Mouse (Mus musculus) MEL (cell line): ENCODE measurements around the gene Adam22. TPM values are rescaled to one million over a fixed set of nuclear protein-coding genes. Genes with fewer than 3 reads are reported as not detected.

ENCODE experiments used
- DNase-seq: peaks from one replicate; pipeline ENCODE4 v3.0.0; 2011; ENCODE audit warnings: low read depth, low spot score
- H3K27ac ChIP-seq: 2 replicates; pipeline ENCODE4 v1.5.1; 2012; ENCODE audit warnings: low read depth, mild to moderate bottlenecking, control low read depth, low read length, moderate library complexity; ENCODE audit not compliant: control insufficient read depth
- H3K27me3 ChIP-seq, 2 experiments: fragments of 150-350 bp in 1 of 2; sonication (generic) in 1 of 2; 2 replicates each; pipeline ENCODE4 v1.6.1; 2012; ENCODE audit warnings: low read length in 2 of 2, mild to moderate bottlenecking in 2 of 2, improper control_type of control experiment in 1 of 2, moderate library complexity in 1 of 2; ENCODE audit not compliant: insufficient read depth in 2 of 2, control insufficient read depth in 1 of 2
- H3K36me3 ChIP-seq, 2 experiments: 2 replicates each; pipeline ENCODE4 v1.6.1; 2012 to 2014; ENCODE audit warnings: low read length in 2 of 2, improper control_type of control experiment in 1 of 2, inconsistent platforms in 1 of 2, mild to moderate bottlenecking in 1 of 2; ENCODE audit not compliant: insufficient read depth in 2 of 2, control insufficient read depth in 1 of 2
- H3K4me1 ChIP-seq, 2 experiments: fragments of 150-350 bp in 1 of 2; sonication (generic) in 1 of 2; 2 replicates each; pipeline ENCODE4 v1.6.1; 2012; ENCODE audit warnings: low read length in 2 of 2, improper control_type of control experiment in 1 of 2, mild to moderate bottlenecking in 1 of 2; ENCODE audit not compliant: insufficient read depth in 2 of 2, control insufficient read depth in 1 of 2
- H3K4me3 ChIP-seq, 2 experiments: fragments of 150-350 bp in 1 of 2; sonication (generic) in 1 of 2; 2 replicates each; pipeline ENCODE4 v1.5.1; 2012; ENCODE audit warnings: low read depth in 2 of 2, low read length in 2 of 2, mild to moderate bottlenecking in 2 of 2, moderate library complexity in 2 of 2, control low read depth in 1 of 2, improper control_type of control experiment in 1 of 2; ENCODE audit not compliant: control insufficient read depth in 1 of 2, insufficient read depth in 1 of 2
- H3K79me2 ChIP-seq: 2 replicates; pipeline ENCODE4 v1.6.1; 2012; ENCODE audit warnings: mild to moderate bottlenecking, low read length, moderate library complexity; ENCODE audit not compliant: control insufficient read depth, poor library complexity, insufficient read depth
- H3K9ac ChIP-seq: 2 replicates; pipeline ENCODE4 v1.6.1; 2012; ENCODE audit warnings: low read depth, mild to moderate bottlenecking, control low read depth, low read length, moderate library complexity; ENCODE audit not compliant: control insufficient read depth, poor library complexity, severe bottlenecking
- H3K9me3 ChIP-seq: fragments of 150-350 bp; sonication (generic); replicated peaks from 2 replicates; pipeline ENCODE4 v1.6.1; 2012; ENCODE audit warnings: mild to moderate bottlenecking, low read length, improper control_type of control experiment, moderate library complexity; ENCODE audit not compliant: insufficient read depth
- BHLHE40 ChIP-seq: IDR thresholded peaks from 2 replicates; pipeline ENCODE4 v1.6.1; 2012; ENCODE audit warnings: low read depth, mild to moderate bottlenecking, inconsistent platforms, low read length, improper control_type of control experiment, borderline replicate concordance
- CHD1 ChIP-seq: IDR thresholded peaks from 2 replicates; pipeline ENCODE4 v1.6.1; 2012; ENCODE audit warnings: low read depth, mild to moderate bottlenecking, inconsistent platforms, low read length, improper control_type of control experiment
- CHD2 ChIP-seq: IDR thresholded peaks from 2 replicates; pipeline ENCODE4 v1.6.1; 2011; ENCODE audit warnings: low read length, improper control_type of control experiment
- CTCF ChIP-seq, 3 experiments: IDR thresholded peaks in 2 of 3; conservative IDR thresholded peaks in 1 of 3; 2 replicates each; pipeline ENCODE4 v1.5.1; 2011 to 2012; ENCODE audit warnings: low read length in 3 of 3, low read depth in 2 of 3, mild to moderate bottlenecking in 2 of 3, improper control_type of control experiment in 1 of 3, inconsistent platforms in 1 of 3, mixed read lengths in 1 of 3, moderate library complexity in 1 of 3; ENCODE audit not compliant: control insufficient read depth in 1 of 3, insufficient read depth in 1 of 3, poor library complexity in 1 of 3, severe bottlenecking in 1 of 3
- E2F4 ChIP-seq: IDR thresholded peaks from 2 replicates; pipeline ENCODE4 v1.6.1; 2011; ENCODE audit warnings: low read depth, low read length, improper control_type of control experiment, borderline replicate concordance
- EP300 ChIP-seq, 2 experiments: IDR thresholded peaks; 2 replicates each; pipeline ENCODE4 v1.6.1; 2011; ENCODE audit warnings: improper control_type of control experiment in 2 of 2, low read length in 2 of 2, low read depth in 1 of 2, mild to moderate bottlenecking in 1 of 2
- ETS1 ChIP-seq: IDR thresholded peaks from 2 replicates; pipeline ENCODE4 v1.6.1; 2012; ENCODE audit warnings: low read depth, mild to moderate bottlenecking, inconsistent platforms, low read length, improper control_type of control experiment, moderate library complexity
- GATA1 ChIP-seq: IDR thresholded peaks from 2 replicates; pipeline ENCODE4 v1.6.1; 2011; ENCODE audit warnings: low read depth, low read length, improper control_type of control experiment
- HCFC1 ChIP-seq: IDR thresholded peaks from 2 replicates; pipeline ENCODE4 v1.6.1; 2012; ENCODE audit warnings: low read depth, mild to moderate bottlenecking, inconsistent platforms, low read length, improper control_type of control experiment, moderate library complexity
- JUND ChIP-seq: IDR thresholded peaks from 2 replicates; pipeline ENCODE4 v1.6.1; 2011; ENCODE audit warnings: low read depth, mild to moderate bottlenecking, improper control_type of control experiment, low read length
- KAT2A ChIP-seq: conservative IDR thresholded peaks from 2 replicates; pipeline ENCODE4 v1.6.1; 2012; ENCODE audit warnings: low read depth, low read length, improper control_type of control experiment, inconsistent platforms
- MAFK ChIP-seq: IDR thresholded peaks from 2 replicates; pipeline ENCODE4 v1.6.1; 2011; ENCODE audit warnings: low read depth, mild to moderate bottlenecking, low read length, improper control_type of control experiment, borderline replicate concordance
- MAZ ChIP-seq: IDR thresholded peaks from 2 replicates; pipeline ENCODE4 v1.6.1; 2012; ENCODE audit warnings: low read depth, mild to moderate bottlenecking, inconsistent platforms, low read length, improper control_type of control experiment
- MEF2A ChIP-seq: IDR thresholded peaks from 2 replicates; pipeline ENCODE4 v1.6.1; 2014; ENCODE audit warnings: low read depth, mild to moderate bottlenecking, inconsistent platforms, low read length, improper control_type of control experiment; ENCODE audit not compliant: poor library complexity, insufficient replicate concordance, severe bottlenecking; ENCODE audit errors: extremely low read depth
- MYC ChIP-seq: IDR thresholded peaks from 2 replicates; pipeline ENCODE4 v1.6.1; 2011; ENCODE audit warnings: low read depth, mild to moderate bottlenecking, low read length, improper control_type of control experiment, moderate library complexity
- NELFE ChIP-seq: IDR thresholded peaks from 2 replicates; pipeline ENCODE4 v1.6.1; 2011; ENCODE audit warnings: low read depth, low read length, improper control_type of control experiment
- NRF1 ChIP-seq: IDR thresholded peaks from 2 replicates; pipeline ENCODE4 v1.6.1; 2014; ENCODE audit warnings: low read depth, mild to moderate bottlenecking, inconsistent platforms, low read length, improper control_type of control experiment, moderate library complexity; ENCODE audit not compliant: poor library complexity, insufficient read depth, severe bottlenecking
- POLR2A ChIP-seq, 2 experiments: IDR thresholded peaks; 2 replicates each; pipeline ENCODE4 v1.6.1; 2011 to 2012; ENCODE audit warnings: low read length in 2 of 2, mild to moderate bottlenecking in 2 of 2, control low read depth in 1 of 2, improper control_type of control experiment in 1 of 2, low read depth in 1 of 2, moderate library complexity in 1 of 2; ENCODE audit not compliant: control insufficient read depth in 1 of 2, insufficient read depth in 1 of 2, poor library complexity in 1 of 2
- POLR2AphosphoS2 ChIP-seq: IDR thresholded peaks from 2 replicates; pipeline ENCODE4 v1.6.1; 2011; ENCODE audit warnings: low read length, improper control_type of control experiment
- POLR2AphosphoS5 ChIP-seq: IDR thresholded peaks from 2 replicates; pipeline ENCODE4 v1.6.1; 2012; ENCODE audit warnings: low read depth, borderline replicate concordance, mild to moderate bottlenecking, inconsistent platforms, low read length, moderate library complexity, mixed read lengths
- RAD21 ChIP-seq: IDR thresholded peaks from 2 replicates; pipeline ENCODE4 v1.6.1; 2011; ENCODE audit warnings: mild to moderate bottlenecking, low read depth, low read length, improper control_type of control experiment
- RCOR1 ChIP-seq: IDR thresholded peaks from 2 replicates; pipeline ENCODE4 v1.6.1; 2012; ENCODE audit warnings: low read depth, mild to moderate bottlenecking, inconsistent platforms, low read length, improper control_type of control experiment
- SIN3A ChIP-seq: IDR thresholded peaks from 2 replicates; pipeline ENCODE4 v1.6.1; 2012; ENCODE audit warnings: low read length, improper control_type of control experiment, inconsistent platforms
- SMC3 ChIP-seq: IDR thresholded peaks from 2 replicates; pipeline ENCODE4 v1.6.1; 2011; ENCODE audit warnings: low read depth, low read length, improper control_type of control experiment
- TBP ChIP-seq: IDR thresholded peaks from 2 replicates; pipeline ENCODE4 v1.8.0; 2011; ENCODE audit warnings: low read depth, low read length, improper control_type of control experiment
- USF1 ChIP-seq: IDR thresholded peaks from 2 replicates; pipeline ENCODE4 v1.6.1; 2014; ENCODE audit warnings: low read depth, mild to moderate bottlenecking, inconsistent platforms, low read length, improper control_type of control experiment, moderate library complexity
- USF2 ChIP-seq, 2 experiments: IDR thresholded peaks; 2 replicates each; pipeline ENCODE4 v1.6.1; 2011 to 2012; ENCODE audit warnings: improper control_type of control experiment in 2 of 2, low read length in 2 of 2, borderline replicate concordance in 1 of 2, inconsistent platforms in 1 of 2, low read depth in 1 of 2, mild to moderate bottlenecking in 1 of 2; ENCODE audit not compliant: insufficient read depth in 1 of 2
- ZC3H11A ChIP-seq: IDR thresholded peaks from 2 replicates; pipeline ENCODE4 v1.6.1; 2012; ENCODE audit warnings: low read depth, mild to moderate bottlenecking, inconsistent platforms, low read length, improper control_type of control experiment
- ZKSCAN1 ChIP-seq: IDR thresholded peaks from 2 replicates; pipeline ENCODE4 v1.6.1; 2012; ENCODE audit warnings: low read depth, mild to moderate bottlenecking, inconsistent platforms, low read length, improper control_type of control experiment, moderate library complexity
- ZNF384 ChIP-seq: IDR thresholded peaks from 2 replicates; pipeline ENCODE4 v1.6.1; 2012; ENCODE audit warnings: low read depth, mild to moderate bottlenecking, inconsistent platforms, low read length, improper control_type of control experiment
- polyA plus RNA-seq, 2 experiments: library from polyadenylated mRNA; stranded (reverse) in 1 of 2; unstranded in 1 of 2; fragments of >175 nt in 1 of 2; fragments of >200 nt in 1 of 2; gene quantifications; 2 replicates each; pipeline versions ENCODE4 v1.2.1 to v1.2.4; 2012; ENCODE audit warnings: low replicate concordance in 2 of 2, low read depth in 1 of 2; ENCODE audit not compliant: insufficient read length in 2 of 2, insufficient read depth in 1 of 2, missing spikeins in 1 of 2
- total RNA-seq: library from RNA; depleted of rRNA; stranded (reverse); fragments of 300-350 nt; gene quantifications from 2 replicates; pipeline ENCODE4 v1.2.3, GENCODE M21; 2012

The Adam22 gene
- total and polyA plus RNA-seq, 3 experiments = 1.2 to 1.6 TPM; not detected in 1

GRCm38 (mm10) chr5:8112246-8112645, 255.7 kb downstream of the Adam22 start:
- no peak for TF ChIP-seq NRF1
- no peak for TF ChIP-seq GATA1
- no peak for TF ChIP-seq HCFC1
- TF ChIP-seq EP300 (IDR thresholded peaks at IDR 0.05; ENCODE audit: low read depth in 1 of 2, low read length in 2 of 2) = no peak
- TF ChIP-seq MEF2A = no peak
- TF ChIP-seq RCOR1 = no peak
- TF ChIP-seq SIN3A = no peak
- TF ChIP-seq MAZ = no peak
- TF ChIP-seq POLR2A (IDR thresholded peaks at IDR 0.05; ENCODE audit: control insufficient read depth in 1 of 2, insufficient read depth in 1 of 2, low read depth in 1 of 2, low read length in 2 of 2, poor library complexity in 1 of 2) = no peak
- TF ChIP-seq NELFE = no peak
- TF ChIP-seq USF2 (IDR thresholded peaks at IDR 0.05; ENCODE audit: borderline replicate concordance in 1 of 2, insufficient read depth in 1 of 2, low read depth in 1 of 2, low read length in 2 of 2) = no peak
- no peak for TF ChIP-seq MAFK
- TF ChIP-seq USF1 = no peak
- no peak for TF ChIP-seq CTCF (IDR thresholded peaks at IDR 0.05 in 2 of 3, conservative IDR thresholded peaks at IDR 0.05 in 1 of 3; ENCODE audit: control insufficient read depth in 1 of 3, insufficient read depth in 1 of 3, low read depth in 2 of 3, low read length in 3 of 3, poor library complexity in 1 of 3, severe bottlenecking in 1 of 3)
- no peak for TF ChIP-seq ZKSCAN1
- no peak for TF ChIP-seq ETS1
- no peak for TF ChIP-seq KAT2A
- TF ChIP-seq POLR2AphosphoS5 = no peak
- no peak for DNase-seq
- no peaks in the 10 kb centered on the region for H3K36me3 ChIP-seq
- H3K27ac ChIP-seq = no peak overlapping the region
- no peaks in the 10 kb centered on the region for H3K4me1 ChIP-seq
- no peak overlapping the region for H3K9ac ChIP-seq
- no peaks in the 10 kb centered on the region for H3K79me2 ChIP-seq
- no peak overlapping the region for H3K4me3 ChIP-seq
- H3K27me3 ChIP-seq = no peaks in the 10 kb centered on the region
- H3K9me3 ChIP-seq = no peaks in the 10 kb centered on the region

DNA sequence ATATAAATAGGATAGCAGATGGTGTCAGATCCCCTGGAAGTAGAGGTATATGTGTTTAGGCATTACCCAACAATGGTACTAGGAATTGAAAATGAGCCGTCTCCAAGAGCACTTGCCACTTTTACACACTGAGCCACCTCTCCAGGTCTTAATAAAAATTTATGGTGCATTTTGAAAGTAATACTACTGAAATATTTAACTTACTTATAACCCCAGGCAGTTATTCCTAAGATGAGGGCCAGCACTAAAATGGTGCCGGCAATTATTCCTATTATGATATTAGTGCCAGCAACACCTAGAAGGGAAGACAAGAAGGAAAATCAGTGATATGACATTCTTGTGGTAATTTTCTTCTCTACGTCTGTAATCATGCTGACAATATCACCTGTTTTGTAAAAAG, 256.3 kb downstream of the Adam22 start:
- Histone ChIP-seq H3K27ac (no peak overlapping the region), H3K9me3 (no peaks in the 10 kb centered on the region), H3K9ac (no peak overlapping the region), H3K4me3 (no peak overlapping the region), H3K79me2 (no peaks in the 10 kb centered on the region)
- TF ChIP-seq GATA1 (no peak), POLR2A (IDR thresholded peaks at IDR 0.05; ENCODE audit: control insufficient read depth in 1 of 2, insufficient read depth in 1 of 2, low read depth in 1 of 2, low read length in 2 of 2, poor library complexity in 1 of 2) (no peak), CHD2 (no peak), JUND (no peak), E2F4 (no peak), ZC3H11A (no peak), ZNF384 (no peak), USF1 (no peak), POLR2AphosphoS5 (no peak), MEF2A (no peak), SMC3 (no peak), MYC (no peak), CHD1 (no peak), RAD21 (no peak), HCFC1 (no peak), ETS1 (no peak), NRF1 (no peak), BHLHE40 (no peak), POLR2AphosphoS2 (no peak), TBP (no peak)
- TF ChIP-seq, all 39 proteins: peak for 0
- no peaks in the 10 kb centered on the region for H3K36me3 ChIP-seq
- DNase-seq = no peak
- no peaks in the 10 kb centered on the region for H3K4me1 ChIP-seq
- H3K27me3 ChIP-seq = no peaks in the 10 kb centered on the region
